Mouse (Mus musculus) lung, postnatal 14 days (tissue): ENCODE results near the gene Pdpn.

Experiments used
- DNase-seq: peaks from one replicate; pipeline ENCODE4 v3.0.0; 2021

The Pdpn gene

DNA sequence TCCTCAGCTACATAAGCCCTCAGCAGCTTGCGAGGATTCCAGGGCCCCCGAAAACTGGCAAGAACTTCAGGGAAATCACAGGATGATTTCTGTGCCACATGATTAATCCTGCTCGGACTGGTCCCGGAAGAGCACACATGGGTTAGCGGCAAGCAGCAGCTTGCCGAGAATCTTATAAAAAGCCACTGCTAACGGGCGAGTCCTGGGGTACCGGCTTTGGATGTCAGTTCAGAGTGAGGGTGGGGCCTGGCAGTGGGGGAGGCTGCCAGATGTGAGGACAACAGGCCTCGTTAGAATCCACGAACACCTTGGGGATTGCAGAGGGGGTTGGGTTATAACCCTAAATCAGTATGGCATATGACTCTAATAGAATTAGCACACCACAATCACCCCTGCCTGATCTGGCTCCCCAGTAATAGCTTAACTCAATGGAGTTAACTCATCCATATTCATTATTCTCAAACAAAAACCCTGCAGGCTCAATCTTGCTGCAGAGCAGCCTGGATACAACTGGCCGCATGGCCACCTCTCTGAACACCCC is 2.3 kb downstream of the Pdpn start:
- DNase-seq: no peak

- DNase-seq: peak; percentile 46
These were observed 3.2 kb downstream of the Pdpn start for GRCm38 (mm10) chr4:143296153-143296552.

GRCm38 (mm10) chr4:143294324-143294723 is 5.0 kb downstream of the Pdpn start:
- DNase-seq: no peak

GRCm38 (mm10) chr4:143288880-143289279 is 10.5 kb downstream of the Pdpn start:
- no peak for DNase-seq

DNA sequence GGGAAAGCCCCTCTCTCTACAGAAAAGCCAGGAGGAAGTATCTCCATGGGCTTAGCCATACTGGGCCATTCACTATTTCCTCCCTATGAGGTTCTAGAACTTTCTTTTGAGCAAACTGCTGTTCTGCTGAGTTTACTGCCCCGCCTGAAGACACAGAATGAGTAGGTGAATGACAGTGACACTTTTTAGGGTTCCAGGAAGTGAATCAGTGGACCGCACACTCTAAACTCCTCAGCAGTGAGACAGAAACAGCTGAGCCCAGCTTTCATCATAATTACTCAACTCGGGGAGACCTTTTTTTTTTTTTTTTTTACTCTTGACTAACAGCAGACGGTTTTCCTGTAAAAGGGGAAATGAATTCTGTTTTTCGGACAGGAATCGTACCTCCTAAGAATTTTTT is 10.9 kb downstream of the Pdpn start:
- no peak for DNase-seq

DNA sequence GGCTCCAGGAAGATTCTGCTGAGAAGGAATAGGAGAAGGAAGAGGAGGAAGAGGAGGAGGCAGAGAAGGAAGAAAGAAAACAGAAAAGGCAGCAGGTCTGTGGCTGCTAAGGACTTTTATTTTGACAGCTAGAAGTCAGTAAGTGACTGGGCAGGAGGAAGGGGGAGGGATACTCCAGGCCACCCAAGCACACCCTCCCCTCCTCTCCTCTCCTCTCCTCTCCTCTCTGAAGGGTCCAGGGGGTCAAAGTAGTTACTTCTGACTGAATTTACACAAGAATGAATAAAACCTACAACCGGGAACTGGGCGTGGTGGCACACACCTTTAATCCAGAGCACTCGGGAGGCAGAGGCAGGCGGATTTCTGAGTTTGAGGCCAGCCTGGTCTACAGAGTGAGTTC is 12.3 kb downstream of the Pdpn start:
- no peak for DNase-seq

DNA sequence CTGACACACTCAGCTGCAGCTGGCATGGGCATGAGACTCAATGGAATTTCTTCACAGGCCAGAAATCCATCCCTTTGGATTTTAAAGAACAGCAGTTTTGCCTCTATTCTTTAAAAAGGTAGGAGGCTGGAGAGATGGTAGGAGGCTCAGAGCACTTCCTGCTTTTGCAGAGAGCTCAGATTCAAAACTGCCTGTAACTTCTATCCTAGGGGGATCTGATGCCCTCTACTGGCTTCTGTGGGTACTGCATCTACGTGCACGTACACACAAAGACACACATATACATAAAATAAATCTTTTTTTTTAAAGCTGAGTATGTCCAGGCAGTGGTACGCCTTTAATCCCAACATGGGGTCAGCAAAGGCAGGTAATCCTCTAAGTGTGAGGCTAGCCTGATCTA is 19.2 kb downstream of the Pdpn start:
- DNase-seq: peak; percentile 54

- no peak for DNase-seq
These were observed 19.7 kb downstream of the Pdpn start for GRCm38 (mm10) chr4:143279661-143280060.

DNA sequence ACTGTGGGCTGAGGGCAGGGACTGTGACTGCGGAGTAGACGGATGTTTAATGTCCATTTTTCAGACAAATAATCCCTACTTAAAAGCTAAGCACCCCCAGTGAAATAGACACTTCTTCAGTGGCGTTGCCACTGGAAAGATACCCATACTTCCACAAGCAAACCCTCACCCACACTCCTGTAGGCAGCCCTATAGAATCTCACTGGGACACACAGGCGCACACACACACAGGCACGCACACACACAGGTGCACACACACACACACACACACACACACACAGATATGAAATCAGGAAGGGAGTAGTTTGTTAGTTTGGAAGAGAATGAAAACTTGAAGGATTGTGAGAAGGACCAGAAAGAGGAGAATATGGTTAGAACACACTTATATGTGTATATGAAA is 20.3 kb downstream of the Pdpn start:
- no peak for DNase-seq

GRCm38 (mm10) chr4:143278429-143278871 is 20.9 kb downstream of the Pdpn start:
- DNase-seq: peak; percentile 48

DNA sequence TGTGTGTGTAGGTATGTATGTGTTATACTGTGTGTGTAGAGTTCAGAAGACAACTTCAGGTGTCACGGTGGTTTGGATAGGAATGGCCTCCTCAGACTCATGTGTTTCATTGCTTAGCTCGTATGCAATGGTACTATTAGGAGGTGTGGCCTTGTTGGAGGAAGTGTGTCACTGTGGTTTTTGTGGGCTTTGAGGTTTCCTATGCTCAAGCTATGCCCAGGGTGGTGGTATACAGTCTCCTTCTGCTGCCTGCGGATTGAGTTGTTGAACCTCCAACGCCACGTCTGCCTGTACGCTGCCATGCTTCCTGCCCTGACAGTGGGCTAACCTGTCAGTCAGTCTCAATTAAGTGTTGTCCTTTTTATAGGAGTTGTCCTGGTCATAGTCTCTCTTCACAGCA is 22.0 kb downstream of the Pdpn start:
- no peak for DNase-seq

GRCm38 (mm10) chr4:143271571-143271970 is 27.8 kb downstream of the Pdpn start:
- DNase-seq: peak; percentile 12

GRCm38 (mm10) chr4:143270903-143271302 is 28.5 kb downstream of the Pdpn start:
- no peak for DNase-seq

GRCm38 (mm10) chr4:143262696-143263095 is 36.7 kb downstream of the Pdpn start:
- no peak for DNase-seq

DNA sequence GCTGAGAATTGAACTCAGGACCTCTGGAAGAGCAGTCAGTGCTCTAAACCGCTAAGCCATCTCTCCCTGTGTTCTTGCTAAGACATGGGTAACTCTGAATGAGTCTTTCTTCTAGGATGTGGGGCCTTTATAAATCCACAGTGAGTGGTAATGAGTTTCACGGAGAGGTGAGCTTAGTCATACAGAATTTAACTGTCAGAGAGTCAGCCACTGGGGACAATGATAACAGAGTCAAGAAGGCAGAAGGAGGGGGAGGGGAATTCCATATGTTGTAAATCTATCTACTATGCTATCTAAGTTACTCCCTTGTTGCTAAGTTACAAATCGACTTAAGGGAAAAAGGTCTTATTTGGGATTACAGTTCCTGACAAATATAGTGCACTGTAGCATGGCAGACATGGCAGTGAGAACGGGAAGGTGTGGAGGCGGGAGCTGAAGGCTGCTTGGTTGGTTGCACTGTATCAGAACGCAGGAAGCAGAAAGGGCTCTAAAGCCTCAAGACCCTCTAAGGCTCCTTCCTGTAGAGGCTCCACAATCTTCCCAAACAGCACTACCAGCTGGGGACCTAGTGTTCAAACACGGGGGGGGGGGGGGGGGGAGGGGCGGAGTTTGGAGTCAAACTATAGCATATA is 39.5 kb downstream of the Pdpn start:
- DNase-seq: no peak

DNA sequence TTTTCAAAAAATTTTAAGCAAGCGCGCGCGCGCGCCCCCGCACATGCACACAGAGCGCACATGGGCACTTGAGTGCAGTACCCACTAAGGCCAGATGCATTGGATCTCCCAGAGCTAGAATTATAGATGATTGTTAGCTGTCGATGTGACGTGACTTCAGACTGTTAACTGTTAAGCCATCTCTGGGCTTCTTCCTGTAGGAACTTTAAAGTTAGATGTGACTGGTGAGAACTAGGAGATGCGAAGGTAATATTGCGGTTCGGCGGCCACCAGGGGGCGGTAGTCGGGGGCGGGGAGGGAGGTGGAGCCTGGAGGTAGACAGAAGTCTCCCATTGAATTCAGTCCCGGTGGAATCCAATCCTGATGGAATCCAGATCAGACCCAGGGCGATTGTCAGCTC is 40.8 kb downstream of the Pdpn start:
- DNase-seq: peak; percentile 75

DNA sequence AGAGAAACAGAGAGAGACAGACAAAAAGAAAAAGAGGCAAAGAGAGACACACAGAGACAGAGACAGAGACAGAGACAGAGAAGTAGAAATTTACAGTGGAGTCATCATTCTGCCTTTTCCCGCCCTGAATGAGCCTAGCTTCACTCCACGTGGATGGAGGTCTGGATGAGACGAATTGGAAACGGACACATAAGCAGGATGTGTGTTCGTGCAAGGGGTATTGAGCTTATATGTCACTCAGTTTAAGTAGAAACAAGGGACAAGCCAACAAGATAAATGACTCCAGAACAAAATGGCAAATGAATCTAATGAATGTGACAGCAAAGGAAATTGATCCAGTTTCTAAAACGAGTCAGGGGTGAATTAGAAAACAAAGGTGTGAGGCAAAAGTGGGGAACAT is 41.4 kb downstream of the Pdpn start:
- DNase-seq: no peak

DNA sequence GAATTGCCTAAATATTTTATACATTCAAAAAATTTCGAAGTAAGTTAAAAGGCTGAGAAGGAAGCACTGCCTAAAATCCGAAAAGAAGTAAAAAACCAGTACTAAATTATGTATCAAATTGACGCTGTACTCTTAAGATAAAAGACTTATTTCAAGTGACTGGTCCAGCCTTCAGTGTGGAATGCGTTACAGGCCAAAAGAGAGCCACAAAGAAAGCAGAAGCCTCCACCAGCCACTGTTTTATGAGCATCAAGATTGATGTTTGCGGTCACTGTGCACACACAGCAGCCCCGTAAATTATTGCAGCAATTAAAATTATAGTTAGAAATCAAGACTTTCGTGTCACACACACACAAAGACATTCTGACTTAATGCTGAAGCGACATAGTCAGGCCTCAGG is 43.8 kb downstream of the Pdpn start:
- DNase-seq: no peak

DNA sequence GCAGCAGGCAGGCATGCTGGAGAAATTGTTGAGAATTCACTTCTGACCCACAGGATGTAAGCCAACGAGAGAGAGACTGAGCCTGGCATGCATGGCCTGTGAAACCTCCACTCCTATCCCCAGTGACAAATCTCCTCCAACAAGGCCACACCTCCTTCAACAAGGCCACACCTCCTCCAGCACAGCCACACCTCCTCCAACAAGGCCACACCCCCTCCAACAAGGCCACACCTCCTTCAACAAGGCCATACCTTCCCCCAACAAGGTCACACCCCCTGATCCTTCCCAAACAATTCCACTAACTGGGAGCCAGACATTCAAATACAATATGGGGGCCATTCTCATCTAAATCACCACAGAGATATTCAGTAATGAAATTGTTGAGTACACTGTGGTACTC is 46.0 kb downstream of the Pdpn start:
- no peak for DNase-seq

DNA sequence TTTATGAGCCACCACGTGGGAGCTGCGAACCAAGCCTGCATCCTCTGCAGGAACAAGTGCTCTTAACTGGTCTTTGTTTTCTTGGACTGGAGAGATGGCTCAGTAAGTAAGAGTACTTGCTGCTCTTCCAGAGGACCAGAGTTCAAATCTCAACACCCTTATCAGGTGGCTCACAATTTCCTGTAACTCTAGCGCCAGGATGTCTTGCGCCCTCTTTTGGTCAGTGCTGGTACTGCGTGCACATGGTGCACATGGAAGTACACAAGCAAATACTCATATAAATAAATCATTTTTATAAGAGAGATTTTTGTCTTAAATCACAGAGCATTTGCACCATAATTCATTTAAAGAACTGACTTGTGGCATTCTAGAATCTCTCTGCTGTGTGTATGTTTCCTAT is 51.3 kb downstream of the Pdpn start:
- no peak for DNase-seq

GRCm38 (mm10) chr4:143241294-143241693 is 58.1 kb downstream of the Pdpn start:
- no peak for DNase-seq

DNA sequence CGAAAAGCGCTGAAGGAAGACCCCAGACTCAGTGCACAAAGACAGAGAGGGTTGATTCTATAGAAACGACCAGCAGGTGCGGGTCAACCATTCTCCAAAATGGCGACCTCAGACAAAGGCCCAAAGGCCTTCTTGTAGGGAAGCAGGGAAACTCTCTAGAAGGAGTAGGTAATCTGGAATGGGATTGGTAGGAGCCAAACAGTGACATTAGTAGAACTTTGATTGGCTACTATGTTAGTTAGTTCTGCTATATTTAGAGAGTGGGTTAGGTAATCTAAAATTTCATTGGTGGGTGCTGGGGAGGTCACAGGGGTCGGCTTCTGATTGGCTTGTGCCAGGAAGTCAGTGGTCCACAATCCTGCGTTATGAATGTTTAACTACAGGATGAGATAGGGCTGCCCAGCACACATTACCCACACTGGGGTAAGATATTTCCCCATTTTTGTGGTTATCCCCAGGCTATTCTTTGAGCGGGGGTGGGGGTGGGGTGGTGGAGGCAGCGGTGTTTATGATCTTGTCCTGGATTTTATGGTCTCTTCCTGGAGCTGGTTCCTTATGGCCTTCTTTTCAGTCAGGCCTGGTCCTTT is 59.7 kb downstream of the Pdpn start:
- no peak for DNase-seq

GRCm38 (mm10) chr4:143239117-143239516 is 60.2 kb downstream of the Pdpn start:
- no peak for DNase-seq

DNA sequence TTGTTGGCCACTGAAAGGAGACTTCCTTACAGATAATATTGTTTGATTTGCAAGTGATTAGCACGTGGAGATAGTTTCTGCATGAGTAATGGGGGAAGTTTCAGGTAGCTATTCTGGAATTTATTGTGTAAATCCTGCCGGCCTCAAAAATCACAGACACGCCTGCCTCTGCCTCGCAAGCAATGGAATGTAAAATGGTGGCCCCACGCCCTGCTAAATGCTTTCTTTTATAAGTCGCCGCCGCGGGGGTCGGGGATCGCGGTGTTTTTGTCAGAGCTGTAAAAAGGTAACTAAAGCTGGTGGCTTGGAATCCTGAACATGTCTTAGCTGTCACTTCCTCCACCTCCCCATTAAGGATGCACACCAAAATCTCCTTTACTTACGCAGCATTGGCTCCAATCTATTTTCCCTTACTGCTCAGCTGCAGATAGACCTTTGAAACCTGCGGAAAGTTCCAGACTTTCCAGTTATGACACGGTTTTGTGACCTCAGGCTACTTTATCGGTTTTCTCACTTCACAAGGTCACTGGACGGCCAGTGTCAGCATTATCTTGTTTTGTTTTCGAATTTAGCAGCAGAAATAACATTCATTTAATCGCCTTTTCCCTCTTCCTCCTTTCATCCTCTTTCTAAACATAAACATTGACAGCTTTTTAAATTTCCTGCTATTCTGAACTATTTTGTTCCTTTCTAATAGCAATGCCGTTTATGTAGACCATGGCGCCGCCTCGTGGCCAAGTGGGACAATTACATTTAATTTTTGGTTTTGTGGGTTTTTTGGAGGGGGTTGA is 60.9 kb downstream of the Pdpn start:
- DNase-seq: peak; percentile 55
